Mouse (Mus musculus) midbrain, embryonic 12.5 days (tissue): ENCODE data around the gene Syne2. TPM values are rescaled to one million over a fixed set of nuclear protein-coding genes. Genes with fewer than 3 reads are reported as not detected.

Experiments
- ATAC-seq: fragments of 200-750 bp; cut with Nextera tagmentation; 2 replicates; pipeline ENCODE4 v1.8.0; 2017; ENCODE audit warnings: low read depth, moderate TSS enrichment, moderate library complexity; ENCODE audit not compliant: low FRiP score
- H3K27ac ChIP-seq: fragments of 300-500 bp; sonication (generic); replicated peaks from 2 replicates; pipeline ENCODE4 v1.5.1; 2016; ENCODE audit warnings: mild to moderate bottlenecking
- H3K27me3 ChIP-seq: fragments of 300-500 bp; sonication (generic); 2 replicates; pipeline ENCODE4 v1.6.1; 2016; ENCODE audit warnings: mild to moderate bottlenecking
- H3K36me3 ChIP-seq: fragments of 300-500 bp; sonication (generic); 2 replicates; pipeline ENCODE4 v1.6.1; 2016
- H3K4me1 ChIP-seq: fragments of 300-500 bp; sonication (generic); 2 replicates; pipeline ENCODE4 v1.6.1; 2016
- H3K4me2 ChIP-seq: fragments of 300-500 bp; sonication (generic); replicated peaks from 2 replicates; pipeline ENCODE4 v1.6.1; 2016; ENCODE audit warnings: mild to moderate bottlenecking, moderate library complexity
- H3K4me3 ChIP-seq: fragments of 300-500 bp; sonication (generic); 2 replicates; pipeline ENCODE4 v1.5.1; 2016; ENCODE audit warnings: mild to moderate bottlenecking
- H3K9ac ChIP-seq: fragments of 300-500 bp; sonication (generic); replicated peaks from 2 replicates; pipeline ENCODE4 v1.6.1; 2016; ENCODE audit warnings: mild to moderate bottlenecking, moderate library complexity
- H3K9me3 ChIP-seq: fragments of 300-500 bp; sonication (generic); 2 replicates; pipeline ENCODE4 v1.6.1; 2016; ENCODE audit warnings: mild to moderate bottlenecking
- WGBS: fragments of 180-500 bp; shearing (Covaris S2); methylation state at CpG from one replicate; pipeline ENCODE4 v1.1.7; 2016; 5-methylcytosine and 5-hydroxymethylcytosine counted together
- polyA plus RNA-seq: library from polyadenylated mRNA; unstranded; fragments of >200 nt; fragmentation: Nextera tagmentation; extraction: Ambion mirVana; gene quantifications from 2 replicates; pipeline ENCODE4 v1.2.1, GENCODE M21; 2016

Syne2 gene
- polyA plus RNA-seq, 1 experiment from 2014 or later, result 116 TPM

DNA sequence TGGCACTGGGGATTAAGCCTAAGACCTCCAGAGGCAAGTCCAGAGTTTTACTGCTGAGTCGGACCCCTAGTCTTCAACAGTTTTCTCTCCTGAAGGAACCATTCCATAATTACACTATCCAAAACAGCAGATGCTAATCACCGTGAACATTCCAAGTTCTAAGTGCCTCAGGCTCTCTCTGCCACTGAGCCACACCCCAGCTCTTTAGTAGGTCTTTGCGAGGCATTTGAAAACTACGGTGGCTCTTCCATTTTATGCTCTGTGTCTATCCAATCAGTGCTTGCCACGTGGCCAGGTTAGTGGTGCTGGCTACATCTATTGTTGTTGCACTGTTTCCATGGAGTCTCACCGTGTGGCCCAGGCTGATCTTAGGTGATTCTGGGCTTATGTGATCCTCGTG, 68.2 kb downstream of the Syne2 start:
- Histone ChIP-seq H3K36me3 (peaks cover 39% of the 10 kb centered on the region), H3K4me3 (no peak overlapping the region), H3K27me3 (no peaks in the 10 kb centered on the region), H3K9me3 (no peaks in the 10 kb centered on the region), H3K27ac (no peak overlapping the region), H3K4me1 (no peaks in the 10 kb centered on the region), H3K4me2 (no peak overlapping the region), H3K9ac (no peak overlapping the region)
- WGBS, result 87% methylated on average over 7 of the region's 7 CpGs
- ATAC-seq, result no peak

GRCm38 (mm10) chr12:75886946-75887345, 69.0 kb downstream of the Syne2 start:
- Histone ChIP-seq H3K4me1 (no peaks in the 10 kb centered on the region), H3K9ac (no peak overlapping the region), H3K27ac (no peak overlapping the region), H3K4me3 (no peak overlapping the region), H3K36me3 (peaks cover 37% of the 10 kb centered on the region), H3K9me3 (no peaks in the 10 kb centered on the region), H3K4me2 (no peak overlapping the region), H3K27me3 (no peaks in the 10 kb centered on the region)
- no peak for ATAC-seq
- 84% methylated on average over 2 of the region's 2 CpGs for WGBS

DNA sequence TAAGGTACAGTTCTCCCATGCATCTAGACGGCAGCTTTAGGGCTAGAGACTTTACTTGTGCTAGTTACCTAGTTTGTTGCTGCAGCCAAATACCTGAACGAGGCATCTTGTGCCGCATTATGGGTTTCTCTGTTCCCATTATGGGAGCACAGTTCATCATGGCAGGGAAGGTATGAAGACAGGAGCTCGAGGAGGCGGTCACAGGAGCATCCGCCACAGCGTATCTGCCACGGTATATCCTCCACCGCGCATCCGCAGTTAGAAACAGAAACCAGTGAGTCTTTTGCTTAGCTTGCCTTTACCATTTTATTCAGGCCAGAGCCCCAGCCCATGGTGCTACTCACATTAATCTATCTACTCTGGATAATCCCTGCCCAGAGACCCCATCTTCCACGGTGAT, 70.8 kb downstream of the Syne2 start:
- Histone ChIP-seq H3K27me3 (no peaks in the 10 kb centered on the region), H3K36me3 (peaks cover 53% of the 10 kb centered on the region), H3K4me3 (no peak overlapping the region), H3K9me3 (no peaks in the 10 kb centered on the region), H3K9ac (no peak overlapping the region), H3K27ac (no peak overlapping the region), H3K4me2 (no peak overlapping the region), H3K4me1 (no peaks in the 10 kb centered on the region)
- WGBS, result 91% methylated on average over 12 of the region's 12 CpGs
- ATAC-seq, result no peak

DNA sequence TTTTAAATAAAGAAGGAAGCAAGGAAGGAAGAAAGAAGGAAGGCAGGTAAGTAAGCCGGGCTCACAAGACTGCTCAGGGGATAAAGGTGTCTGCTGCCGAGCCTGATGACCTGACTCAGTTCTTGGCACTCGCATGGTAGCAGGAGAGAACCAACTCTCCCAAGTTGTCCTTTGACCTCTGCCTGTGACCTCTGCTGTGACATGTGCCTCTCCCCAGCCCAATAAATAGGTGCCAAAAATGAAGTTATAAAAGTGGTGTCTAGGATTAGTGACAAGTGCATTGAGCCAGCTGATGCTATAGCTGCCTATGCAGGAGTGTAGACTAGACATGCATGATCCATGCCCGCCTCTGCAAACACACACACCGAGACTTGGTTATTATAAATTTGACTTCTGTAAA, 73.3 kb downstream of the Syne2 start:
- Histone ChIP-seq H3K27me3 (no peaks in the 10 kb centered on the region), H3K4me2 (no peak overlapping the region), H3K27ac (no peak overlapping the region), H3K9ac (no peak overlapping the region), H3K36me3 (peaks cover 53% of the 10 kb centered on the region), H3K9me3 (no peaks in the 10 kb centered on the region), H3K4me1 (no peaks in the 10 kb centered on the region), H3K4me3 (no peak overlapping the region)
- WGBS, result 88% methylated on average over 5 of the region's 5 CpGs
- ATAC-seq, result no peak

GRCm38 (mm10) chr12:75893392-75893791, 75.5 kb downstream of the Syne2 start:
- no peak overlapping the region for H3K9ac ChIP-seq
- H3K36me3 ChIP-seq, result peaks cover 62% of the 10 kb centered on the region
- H3K4me2 ChIP-seq, result no peak overlapping the region
- ATAC-seq, result no peak
- no peak overlapping the region for H3K27ac ChIP-seq
- H3K27me3 ChIP-seq, result no peaks in the 10 kb centered on the region
- no peaks in the 10 kb centered on the region for H3K4me1 ChIP-seq
- H3K4me3 ChIP-seq, result no peak overlapping the region
- H3K9me3 ChIP-seq, result no peaks in the 10 kb centered on the region
- WGBS, result 87% methylated on average over 5 of the region's 5 CpGs

DNA sequence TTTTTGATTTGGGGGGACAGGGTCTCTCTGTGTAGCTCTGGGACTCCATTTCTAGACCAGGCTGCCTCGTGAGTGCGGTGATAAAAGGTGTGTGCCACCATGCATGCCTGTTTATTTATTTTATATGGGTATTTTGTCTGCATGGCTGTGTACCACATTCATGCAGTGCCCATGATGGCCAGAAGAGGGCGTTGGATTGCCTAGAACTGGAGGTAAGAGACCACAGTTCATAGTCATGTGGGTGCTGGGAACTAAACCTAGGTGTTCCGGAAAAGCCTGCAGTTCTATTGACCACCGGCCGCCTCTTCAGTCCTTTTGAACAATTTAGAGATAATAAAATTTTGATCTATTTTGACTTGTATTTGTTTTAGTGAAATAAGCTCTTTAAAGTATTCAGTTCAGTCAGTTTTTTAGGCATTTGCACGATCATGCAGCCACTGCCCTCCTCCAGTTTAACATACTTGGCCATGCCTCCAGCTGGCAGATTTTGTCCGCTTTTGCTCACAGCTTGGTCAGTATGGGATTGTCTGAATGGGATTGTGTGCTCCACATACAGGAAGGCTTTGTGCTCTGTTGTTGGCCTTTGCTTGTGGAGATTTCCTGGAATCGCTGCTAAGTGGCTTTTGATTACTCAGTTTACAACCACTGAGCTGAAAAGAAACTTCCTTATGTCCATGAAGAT, 76.5 kb downstream of the Syne2 start:
- H3K27ac ChIP-seq, result no peak overlapping the region
- H3K4me1 ChIP-seq, result no peaks in the 10 kb centered on the region
- H3K27me3 ChIP-seq, result no peaks in the 10 kb centered on the region
- no peak for ATAC-seq
- H3K36me3 ChIP-seq, result peaks cover 65% of the 10 kb centered on the region
- H3K4me3 ChIP-seq, result no peak overlapping the region
- 77% methylated on average over 9 of the region's 9 CpGs for WGBS
- no peaks in the 10 kb centered on the region for H3K9me3 ChIP-seq
- H3K9ac ChIP-seq, result no peak overlapping the region
- no peak overlapping the region for H3K4me2 ChIP-seq

DNA sequence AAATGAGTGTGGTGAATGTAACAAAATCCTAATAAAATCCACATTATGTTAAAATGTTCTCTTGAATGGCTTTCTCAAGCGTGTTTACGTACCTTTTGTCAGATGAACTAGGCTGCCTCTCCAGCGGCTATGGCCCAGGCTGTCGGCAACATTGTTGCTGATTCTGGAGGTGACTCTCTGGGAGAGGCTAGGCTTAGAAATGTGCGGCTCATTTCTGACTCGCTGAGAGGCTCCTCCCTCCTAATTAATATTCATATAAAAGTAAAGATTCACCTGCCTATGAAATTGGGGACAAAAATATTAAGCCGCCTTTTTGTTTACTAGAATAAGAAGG, 77.0 kb downstream of the Syne2 start:
- Histone ChIP-seq H3K36me3 (peaks cover 67% of the 10 kb centered on the region), H3K4me3 (no peak overlapping the region), H3K27ac (no peak overlapping the region), H3K27me3 (no peaks in the 10 kb centered on the region), H3K9ac (no peak overlapping the region), H3K4me1 (no peaks in the 10 kb centered on the region), H3K9me3 (no peaks in the 10 kb centered on the region), H3K4me2 (no peak overlapping the region)
- no peak for ATAC-seq
- 69% methylated on average over 7 of the region's 7 CpGs for WGBS

GRCm38 (mm10) chr12:75897793-75898192, 79.9 kb downstream of the Syne2 start:
- Histone ChIP-seq H3K36me3 (peaks cover 60% of the 10 kb centered on the region), H3K4me2 (no peak overlapping the region), H3K9me3 (0 out of 2 replicates have a peak, but pooled peaks cover 3% of the 10 kb centered on the region), H3K9ac (no peak overlapping the region), H3K4me1 (no peaks in the 10 kb centered on the region), H3K27ac (no peak overlapping the region), H3K27me3 (no peaks in the 10 kb centered on the region), H3K4me3 (no peak overlapping the region)
- ATAC-seq, result no peak
- WGBS, result 96% methylated on average over 7 of the region's 7 CpGs

GRCm38 (mm10) chr12:75901721-75902120, 83.8 kb downstream of the Syne2 start:
- Histone ChIP-seq H3K27ac (no peak overlapping the region), H3K9me3 (0 out of 2 replicates have a peak, but pooled peaks cover 3% of the 10 kb centered on the region), H3K9ac (no peak overlapping the region), H3K36me3 (peaks cover 69% of the 10 kb centered on the region), H3K4me1 (no peaks in the 10 kb centered on the region), H3K4me3 (no peak overlapping the region), H3K27me3 (no peaks in the 10 kb centered on the region), H3K4me2 (no peak overlapping the region)
- no peak for ATAC-seq
- WGBS, result 96% methylated on average over 9 of the region's 9 CpGs

- WGBS, result 93% methylated on average over 11 of the region's 11 CpGs
- Histone ChIP-seq H3K36me3 (peaks cover 63% of the 10 kb centered on the region), H3K4me3 (no peak overlapping the region), H3K27me3 (no peaks in the 10 kb centered on the region), H3K27ac (no peak overlapping the region), H3K9ac (no peak overlapping the region), H3K9me3 (0 out of 2 replicates have a peak, but pooled peaks cover 3% of the 10 kb centered on the region), H3K4me1 (no peaks in the 10 kb centered on the region), H3K4me2 (no peak overlapping the region)
- ATAC-seq, result no peak
Observed at GRCm38 (mm10) chr12:75904068-75904467, 86.1 kb downstream of the Syne2 start.

DNA sequence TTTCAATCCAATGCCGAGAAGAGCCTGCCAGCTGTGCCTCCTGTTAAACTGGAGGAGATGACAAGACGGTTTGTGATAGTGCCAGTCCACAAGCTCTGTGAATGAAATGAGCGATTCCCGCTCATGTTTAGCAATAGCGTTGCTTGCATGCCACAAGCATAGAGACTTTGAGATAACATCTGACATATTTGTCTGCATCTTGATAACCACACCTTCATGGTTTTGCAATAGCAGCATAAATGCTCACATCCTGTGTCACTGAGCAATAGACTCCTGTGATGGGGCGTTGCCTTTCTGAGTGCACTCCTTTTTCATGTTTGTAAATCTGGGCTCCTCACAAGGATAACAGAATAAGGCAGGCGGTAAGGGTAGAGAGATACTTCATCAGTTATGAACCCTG, 87.4 kb downstream of the Syne2 start:
- Histone ChIP-seq H3K4me2 (no peak overlapping the region), H3K4me3 (no peak overlapping the region), H3K9ac (no peak overlapping the region), H3K36me3 (peaks cover 66% of the 10 kb centered on the region), H3K27me3 (no peaks in the 10 kb centered on the region), H3K4me1 (no peaks in the 10 kb centered on the region), H3K27ac (no peak overlapping the region), H3K9me3 (0 out of 2 replicates have a peak, but pooled peaks cover 3% of the 10 kb centered on the region)
- no peak for ATAC-seq
- WGBS, result 93% methylated on average over 7 of the region's 7 CpGs

DNA sequence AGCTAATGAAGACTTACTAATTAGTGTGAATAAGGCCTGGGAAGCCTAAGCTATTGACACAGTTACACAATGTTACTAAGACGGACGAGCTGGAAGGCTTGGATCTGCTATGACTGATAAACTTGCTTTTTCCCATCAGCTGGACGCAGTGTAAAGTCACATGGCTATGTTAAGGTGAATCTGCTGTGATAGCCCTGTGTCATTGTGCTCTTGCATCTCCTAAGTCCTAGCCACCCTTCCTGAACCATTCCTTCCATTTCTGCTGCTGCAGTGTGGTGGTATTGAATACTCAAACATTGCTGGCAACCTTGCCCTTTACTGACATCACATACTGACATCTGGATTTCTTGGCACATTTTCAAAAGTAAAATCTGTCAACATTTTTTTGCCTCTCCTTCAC, 90.5 kb downstream of the Syne2 start:
- Histone ChIP-seq H3K9me3 (no peaks in the 10 kb centered on the region), H3K27me3 (no peaks in the 10 kb centered on the region), H3K4me2 (no peak overlapping the region), H3K4me3 (no peak overlapping the region), H3K27ac (no peak overlapping the region), H3K36me3 (peaks cover 80% of the 10 kb centered on the region), H3K4me1 (no peaks in the 10 kb centered on the region), H3K9ac (no peak overlapping the region)
- ATAC-seq, result no peak
- WGBS, result 94% methylated on average over 3 of the region's 3 CpGs

GRCm38 (mm10) chr12:75915694-75916093, 97.8 kb downstream of the Syne2 start:
- Histone ChIP-seq H3K36me3 (peaks cover 74% of the 10 kb centered on the region), H3K9ac (no peak overlapping the region), H3K4me3 (no peak overlapping the region), H3K4me1 (no peaks in the 10 kb centered on the region), H3K4me2 (no peak overlapping the region), H3K27me3 (no peaks in the 10 kb centered on the region), H3K9me3 (no peaks in the 10 kb centered on the region), H3K27ac (no peak overlapping the region)
- ATAC-seq, result no peak
- 92% methylated on average over 5 of the region's 5 CpGs for WGBS
